Mouse (Mus musculus) liver, adult 2 months (tissue): ENCODE measurements around the gene Sypl2.

Experiments used
- CTCF ChIP-seq: fragments of 200-500 bp; IDR thresholded peaks from 2 replicates; pipeline ENCODE4 v1.5.1; 2011; ENCODE audit warnings: low read depth, low read length, control low read depth
- POLR2A ChIP-seq: fragments of 200-500 bp; IDR thresholded peaks from 2 replicates; pipeline ENCODE4 v1.6.1; 2011; ENCODE audit warnings: low read length, control low read depth; ENCODE audit not compliant: insufficient read depth; ENCODE audit errors: extremely low read depth

DNA sequence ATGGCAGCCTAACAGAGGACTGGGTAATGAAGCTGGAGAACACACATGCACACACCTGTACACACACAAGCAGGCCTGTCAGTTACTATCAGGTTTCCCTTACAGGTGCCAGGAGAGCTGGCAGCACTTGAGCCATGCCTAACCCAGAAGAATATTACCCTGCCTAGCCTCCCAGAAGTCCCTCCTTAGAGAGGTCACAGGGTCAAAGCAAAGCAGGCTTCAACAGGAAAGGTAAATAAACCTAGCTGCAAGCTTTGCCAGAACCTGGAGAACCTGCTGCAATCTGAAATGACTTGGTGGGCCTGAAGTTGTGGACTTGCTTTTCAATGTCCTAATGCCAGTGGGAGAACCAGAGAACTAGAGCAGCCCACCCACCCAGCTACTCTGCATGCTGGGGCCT, 23.9 kb downstream of the Sypl2 start:
- TF ChIP-seq CTCF (no peak), POLR2A (no peak)
